Mouse (Mus musculus): Measurements from ENCODE around the gene Serhl. TPM values are rescaled to one million over a fixed set of nuclear protein-coding genes. Genes with fewer than 3 reads are reported as not detected.
A peak's percentile ranks its signal among the peaks of the same experiment; 100 is the strongest.

The Serhl gene
- polyA plus RNA-seq, 1 experiment from 2014 or later: 22.3 TPM

DNA sequence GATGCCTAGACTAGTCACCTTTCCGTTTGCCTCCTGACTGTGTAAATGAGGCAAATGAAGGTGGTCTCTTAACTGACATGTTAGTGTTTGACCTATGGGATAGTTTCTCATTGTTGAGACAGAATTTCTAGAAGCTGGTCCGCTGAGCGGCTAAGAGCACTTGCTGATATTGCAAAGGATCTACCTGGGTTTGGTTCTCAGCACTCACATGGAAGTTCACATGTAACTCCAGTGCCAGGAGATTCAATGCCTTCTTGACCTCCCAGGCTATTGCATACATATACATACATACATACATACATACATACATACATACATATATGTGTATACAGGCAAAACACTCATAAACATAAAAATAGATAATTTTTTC, 60.8 kb downstream of the Serhl start:
- H3K9me3 ChIP-seq (ENCODE audit: control insufficient read depth, low read length): no peaks in the 10 kb centered on the region
- WGBS: 33% methylated on average over 3 of the region's 3 CpGs

GRCm38 (mm10) chr15:83150694-83151093, 61.4 kb downstream of the Serhl start:
- Histone ChIP-seq H3K4me3 (ENCODE audit: low read depth, low read length) (no peak overlapping the region), H3K4me1 (ENCODE audit: control insufficient read depth, insufficient read depth, low read length) (peaks cover 10% of the 10 kb centered on the region; the same call in 1 of the 2 replicates), H3K9ac (replicated peaks; ENCODE audit: low read depth, low read length) (no peak overlapping the region), H3K36me3 (ENCODE audit: control insufficient read depth, insufficient read depth, low read length) (no peaks in the 10 kb centered on the region), H3K4me2 (ENCODE audit: low read depth, low read length) (no peak overlapping the region), H3K27ac (ENCODE audit: low read depth, low read length) (no peak overlapping the region), H3K9me3 (ENCODE audit: control insufficient read depth, low read length) (no peaks in the 10 kb centered on the region), H3K27me3 (ENCODE audit: control insufficient read depth, insufficient read depth, low read length) (no peaks in the 10 kb centered on the region)
- 92% methylated on average over 4 of the region's 4 CpGs for WGBS
- no peak for ATAC-seq (ENCODE audit: low read depth)

More for the DNA sequence above, 60.8 kb downstream of the Serhl start:
- H3K4me1 ChIP-seq (ENCODE audit: control insufficient read depth, insufficient read depth, low read length): peaks cover 10% of the 10 kb centered on the region; the same call in 1 of the 2 replicates
- no peak for ATAC-seq (ENCODE audit: low read depth)
- H3K36me3 ChIP-seq (ENCODE audit: control insufficient read depth, insufficient read depth, low read length): no peaks in the 10 kb centered on the region
- peak overlapping the region; percentile 51 for H3K4me2 ChIP-seq (ENCODE audit: low read depth, low read length)
- H3K9ac ChIP-seq (replicated peaks; ENCODE audit: low read depth, low read length): peak overlapping the region; percentile 95
- peak overlapping the region; percentile 98 for H3K27ac ChIP-seq (ENCODE audit: low read depth, low read length)
- no peaks in the 10 kb centered on the region for H3K27me3 ChIP-seq (ENCODE audit: control insufficient read depth, insufficient read depth, low read length)
- peak overlapping the region; percentile 73 for H3K4me3 ChIP-seq (ENCODE audit: low read depth, low read length)

GRCm38 (mm10) chr15:83154309-83154708, 65.0 kb downstream of the Serhl start:
- no peak overlapping the region for H3K27ac ChIP-seq (ENCODE audit: low read depth, low read length)
- no peaks in the 10 kb centered on the region for H3K27me3 ChIP-seq (ENCODE audit: control insufficient read depth, insufficient read depth, low read length)
- no peaks in the 10 kb centered on the region for H3K4me1 ChIP-seq (ENCODE audit: control insufficient read depth, insufficient read depth, low read length)
- no peak for ATAC-seq (ENCODE audit: low read depth)
- no peak overlapping the region for H3K4me3 ChIP-seq (ENCODE audit: low read depth, low read length)
- 0 out of 2 replicates have a peak, but pooled peaks cover 7% of the 10 kb centered on the region for H3K36me3 ChIP-seq (ENCODE audit: control insufficient read depth, insufficient read depth, low read length)
- no peaks in the 10 kb centered on the region for H3K9me3 ChIP-seq (ENCODE audit: control insufficient read depth, low read length)
- no peak overlapping the region for H3K4me2 ChIP-seq (ENCODE audit: low read depth, low read length)
- no peak overlapping the region for H3K9ac ChIP-seq (replicated peaks; ENCODE audit: low read depth, low read length)
- 95% methylated on average over 7 of the region's 7 CpGs for WGBS

GRCm38 (mm10) chr15:83155672-83156419, 66.5 kb downstream of the Serhl start:
- Histone ChIP-seq H3K9ac (replicated peaks; ENCODE audit: low read depth, low read length) (no peak overlapping the region), H3K9me3 (ENCODE audit: control insufficient read depth, low read length) (no peaks in the 10 kb centered on the region), H3K4me2 (ENCODE audit: low read depth, low read length) (no peak overlapping the region), H3K36me3 (ENCODE audit: control insufficient read depth, insufficient read depth, low read length) (peaks cover 21% of the 10 kb centered on the region), H3K4me3 (ENCODE audit: low read depth, low read length) (no peak overlapping the region), H3K27ac (ENCODE audit: low read depth, low read length) (no peak overlapping the region), H3K4me1 (ENCODE audit: control insufficient read depth, insufficient read depth, low read length) (no peaks in the 10 kb centered on the region), H3K27me3 (ENCODE audit: control insufficient read depth, insufficient read depth, low read length) (no peaks in the 10 kb centered on the region)
- no peak for ATAC-seq (ENCODE audit: low read depth)
- WGBS: 78% methylated on average over 6 of the region's 6 CpGs

GRCm38 (mm10) chr15:83156929-83157666, 67.8 kb downstream of the Serhl start:
- no peak overlapping the region for H3K9ac ChIP-seq (replicated peaks; ENCODE audit: low read depth, low read length)
- no peaks in the 10 kb centered on the region for H3K4me1 ChIP-seq (ENCODE audit: control insufficient read depth, insufficient read depth, low read length)
- no peak for ATAC-seq (ENCODE audit: low read depth)
- H3K4me3 ChIP-seq (ENCODE audit: low read depth, low read length): no peak overlapping the region
- H3K9me3 ChIP-seq (ENCODE audit: control insufficient read depth, low read length): no peaks in the 10 kb centered on the region
- no peak overlapping the region for H3K27ac ChIP-seq (ENCODE audit: low read depth, low read length)
- 75% methylated on average over 11 of the region's 11 CpGs for WGBS
- peaks cover 26% of the 10 kb centered on the region for H3K36me3 ChIP-seq (ENCODE audit: control insufficient read depth, insufficient read depth, low read length)
- no peaks in the 10 kb centered on the region for H3K27me3 ChIP-seq (ENCODE audit: control insufficient read depth, insufficient read depth, low read length)
- no peak overlapping the region for H3K4me2 ChIP-seq (ENCODE audit: low read depth, low read length)

DNA sequence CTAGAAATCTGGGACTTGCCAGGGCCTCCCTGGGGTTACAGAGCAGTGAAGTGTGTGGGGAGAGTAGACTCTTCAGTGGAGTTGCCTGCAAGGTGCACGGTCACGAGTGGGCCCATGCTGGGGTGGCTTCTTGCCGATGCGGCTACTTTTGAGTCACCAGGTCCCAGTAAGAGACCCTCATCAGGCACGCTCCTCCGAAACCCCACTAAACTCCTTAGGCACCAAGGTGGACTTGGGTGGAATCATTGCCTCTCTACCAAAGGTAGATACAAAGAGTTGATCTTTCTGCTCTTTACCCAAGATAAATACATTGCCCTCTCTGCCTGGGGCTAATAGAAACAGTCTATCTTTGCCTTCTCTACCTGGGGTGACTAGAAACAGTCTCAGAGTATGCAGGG, 68.4 kb downstream of the Serhl start:
- Histone ChIP-seq H3K4me1 (ENCODE audit: control insufficient read depth, insufficient read depth, low read length) (no peaks in the 10 kb centered on the region), H3K9ac (replicated peaks; ENCODE audit: low read depth, low read length) (no peak overlapping the region), H3K9me3 (ENCODE audit: control insufficient read depth, low read length) (no peaks in the 10 kb centered on the region), H3K27ac (ENCODE audit: low read depth, low read length) (no peak overlapping the region), H3K27me3 (ENCODE audit: control insufficient read depth, insufficient read depth, low read length) (no peaks in the 10 kb centered on the region), H3K4me3 (ENCODE audit: low read depth, low read length) (no peak overlapping the region), H3K36me3 (ENCODE audit: control insufficient read depth, insufficient read depth, low read length) (peaks cover 29% of the 10 kb centered on the region), H3K4me2 (ENCODE audit: low read depth, low read length) (no peak overlapping the region)
- ATAC-seq (ENCODE audit: low read depth): no peak
- 95% methylated on average over 6 of the region's 6 CpGs for WGBS

DNA sequence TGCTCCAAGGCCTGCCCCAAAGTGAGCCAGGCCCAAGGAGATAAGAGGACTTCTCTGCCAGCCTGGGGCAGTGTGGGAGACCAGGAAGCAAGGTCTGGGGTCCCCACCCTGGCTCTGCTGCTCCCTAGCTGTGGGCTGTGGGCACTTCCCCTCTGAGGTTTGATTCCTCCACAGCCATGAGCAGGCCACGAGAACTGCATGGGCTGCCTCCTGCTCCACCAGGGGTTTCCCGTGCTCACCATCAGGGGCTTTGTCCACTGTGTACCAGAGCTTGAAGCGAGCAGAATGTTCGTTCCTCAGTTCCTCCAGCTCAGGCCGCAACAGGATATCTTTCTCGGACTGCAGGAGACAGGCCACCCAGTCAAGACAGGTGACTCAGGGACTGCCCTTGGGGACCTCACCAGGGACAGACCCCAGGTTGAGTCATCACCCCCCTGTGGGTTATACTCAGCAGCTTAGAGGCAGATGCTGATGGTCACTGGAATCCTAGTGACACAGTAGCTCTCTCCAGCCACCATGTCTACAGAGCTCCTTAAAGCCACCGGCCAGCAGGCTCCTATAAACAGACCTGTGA, 69.4 kb downstream of the Serhl start:
- Histone ChIP-seq H3K36me3 (ENCODE audit: control insufficient read depth, insufficient read depth, low read length) (peaks cover 31% of the 10 kb centered on the region), H3K4me2 (ENCODE audit: low read depth, low read length) (no peak overlapping the region), H3K27me3 (ENCODE audit: control insufficient read depth, insufficient read depth, low read length) (no peaks in the 10 kb centered on the region), H3K9ac (replicated peaks; ENCODE audit: low read depth, low read length) (no peak overlapping the region), H3K9me3 (ENCODE audit: control insufficient read depth, low read length) (no peaks in the 10 kb centered on the region), H3K4me3 (ENCODE audit: low read depth, low read length) (no peak overlapping the region), H3K4me1 (ENCODE audit: control insufficient read depth, insufficient read depth, low read length) (no peaks in the 10 kb centered on the region), H3K27ac (ENCODE audit: low read depth, low read length) (no peak overlapping the region)
- no peak for ATAC-seq (ENCODE audit: low read depth)
- WGBS: 93% methylated on average over 7 of the region's 7 CpGs

DNA sequence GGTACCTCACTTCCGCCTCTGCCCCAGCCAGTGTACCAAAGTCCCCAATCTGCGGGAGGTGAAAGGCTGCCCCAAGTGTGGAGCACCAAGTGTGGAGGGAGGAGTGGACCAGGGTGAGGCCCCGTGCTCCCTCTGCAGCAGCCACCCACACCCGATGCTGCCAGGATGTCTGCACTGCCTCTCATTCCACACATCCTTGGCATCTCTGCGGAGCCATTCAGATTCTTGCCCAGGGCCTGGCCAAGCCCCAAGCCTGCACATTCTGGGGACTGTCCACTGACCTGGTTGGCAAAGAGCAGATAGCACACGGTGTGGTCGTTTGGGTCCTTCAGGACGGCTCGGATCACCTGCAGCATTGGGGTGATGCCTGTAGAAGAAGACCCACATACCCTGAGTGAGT, 70.5 kb downstream of the Serhl start:
- Histone ChIP-seq H3K4me1 (ENCODE audit: control insufficient read depth, insufficient read depth, low read length) (no peaks in the 10 kb centered on the region), H3K9ac (replicated peaks; ENCODE audit: low read depth, low read length) (no peak overlapping the region), H3K27ac (ENCODE audit: low read depth, low read length) (no peak overlapping the region), H3K27me3 (ENCODE audit: control insufficient read depth, insufficient read depth, low read length) (no peaks in the 10 kb centered on the region), H3K36me3 (ENCODE audit: control insufficient read depth, insufficient read depth, low read length) (peaks cover 31% of the 10 kb centered on the region), H3K9me3 (ENCODE audit: control insufficient read depth, low read length) (no peaks in the 10 kb centered on the region), H3K4me2 (ENCODE audit: low read depth, low read length) (no peak overlapping the region), H3K4me3 (ENCODE audit: low read depth, low read length) (no peak overlapping the region)
- ATAC-seq (ENCODE audit: low read depth): no peak
- WGBS: 94% methylated on average over 9 of the region's 9 CpGs

GRCm38 (mm10) chr15:83160561-83160960, 71.3 kb downstream of the Serhl start:
- Histone ChIP-seq H3K4me1 (ENCODE audit: control insufficient read depth, insufficient read depth, low read length) (no peaks in the 10 kb centered on the region), H3K27me3 (ENCODE audit: control insufficient read depth, insufficient read depth, low read length) (no peaks in the 10 kb centered on the region), H3K4me3 (ENCODE audit: low read depth, low read length) (no peak overlapping the region), H3K9me3 (ENCODE audit: control insufficient read depth, low read length) (no peaks in the 10 kb centered on the region), H3K36me3 (ENCODE audit: control insufficient read depth, insufficient read depth, low read length) (peaks cover 31% of the 10 kb centered on the region), H3K4me2 (ENCODE audit: low read depth, low read length) (no peak overlapping the region), H3K27ac (ENCODE audit: low read depth, low read length) (no peak overlapping the region), H3K9ac (replicated peaks; ENCODE audit: low read depth, low read length) (no peak overlapping the region)
- WGBS: 93% methylated on average over 4 of the region's 4 CpGs
- no peak for ATAC-seq (ENCODE audit: low read depth)

Measured in neural tube, embryonic 14.5 days (tissue).